Mouse (Mus musculus) gastrocnemius, postnatal 25 days (tissue): ENCODE data around the gene Fam71f1. TPM values are rescaled to one million over a fixed set of nuclear protein-coding genes. Genes with fewer than 3 reads are reported as not detected.
A peak's percentile ranks its signal among the peaks of the same experiment; 100 is the strongest.
"Not testable (repeated sequence)": the region's sequence is repeated elsewhere in the genome, so short reads cannot be mapped to it uniquely, and the experiment has no call there.

Experiments
- DNase-seq: peaks from one replicate; pipeline ENCODE4 v3.0.0; 2022
- total RNA-seq, 2 experiments: library from RNA; stranded (reverse); gene quantifications; 1 replicate in 1 of 2; 2 replicates in 1 of 2; pipeline ENCODE4 v1.2.3; 2021

The Fam71f1 gene
- total RNA-seq, 2 experiments from 2014 or later: not detected

DNA sequence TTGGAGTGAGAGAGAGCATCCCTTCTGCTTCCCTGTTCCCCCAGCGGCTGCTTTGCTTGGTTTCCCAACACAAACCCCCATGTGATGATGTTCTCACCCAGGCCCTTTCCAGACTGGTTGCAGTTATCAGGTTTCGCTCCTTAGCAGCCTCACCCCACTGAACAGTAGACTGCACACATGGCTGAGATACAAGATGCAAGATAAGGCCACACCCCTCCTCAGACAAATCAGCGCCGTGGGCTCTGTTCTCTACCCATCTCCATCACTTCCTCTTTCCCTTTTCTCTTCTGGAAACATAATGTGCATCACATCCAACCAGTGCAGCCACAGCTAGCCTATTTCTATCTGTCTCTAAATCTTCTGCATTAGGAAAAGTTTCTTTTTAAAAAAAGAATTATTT, 10.6 kb downstream of the Fam71f1 start:
- no peak for DNase-seq

GRCm38 (mm10) chr6:29346512-29346911, 27.6 kb downstream of the Fam71f1 start:
- DNase-seq: not testable (repeated sequence)

- DNase-seq: no peak
These were observed 28.2 kb downstream of the Fam71f1 start for GRCm38 (mm10) chr6:29347189-29347588.

GRCm38 (mm10) chr6:29347665-29348370, 28.9 kb downstream of the Fam71f1 start, which contains the start of gene Calu:
Calu (plus strand) TSS chr6:29348069.
- peak; percentile 99 for DNase-seq

DNA sequence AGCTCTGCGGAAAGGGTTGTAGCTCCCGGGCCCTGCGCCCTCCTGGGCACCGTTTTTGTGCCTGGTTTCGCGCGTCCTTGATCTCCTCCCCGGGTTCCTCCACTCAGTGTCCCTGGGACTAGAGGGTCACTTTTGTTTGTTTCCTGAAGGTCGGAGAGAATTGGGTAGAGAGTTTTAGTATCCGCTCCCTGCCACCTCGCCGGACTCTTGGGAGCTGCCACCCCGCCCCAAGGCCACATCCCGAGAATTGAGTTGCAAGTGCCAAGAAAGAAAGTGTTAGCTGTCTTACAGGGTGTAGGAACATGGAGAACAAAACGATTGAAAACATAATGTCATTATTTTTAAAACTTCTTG, 29.4 kb downstream of the Fam71f1 start:
- no peak for DNase-seq

GRCm38 (mm10) chr6:29351613-29352012, 32.7 kb downstream of the Fam71f1 start:
- DNase-seq: no peak

- DNase-seq: no peak
These were observed 33.9 kb downstream of the Fam71f1 start for GRCm38 (mm10) chr6:29352816-29353215.

DNA sequence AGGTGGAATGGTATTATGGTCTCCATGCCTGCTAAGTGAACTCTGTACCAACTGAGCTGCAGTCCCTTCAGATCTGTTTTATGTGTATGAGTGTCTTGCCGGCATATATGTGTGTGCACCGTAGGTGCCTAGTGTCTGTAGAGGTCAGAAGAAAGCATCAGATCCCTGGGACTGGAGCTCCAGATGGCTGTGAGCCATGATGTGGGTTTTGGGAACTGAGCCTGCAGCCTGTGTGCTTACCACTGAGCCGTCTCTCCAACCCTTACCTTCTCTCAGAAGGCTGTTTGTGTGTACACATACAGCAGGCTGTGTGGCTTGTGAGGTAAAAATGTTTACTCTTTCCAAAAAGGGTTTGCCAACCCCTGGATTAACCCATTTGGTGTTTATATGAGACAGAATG, 40.4 kb downstream of the Fam71f1 start:
- DNase-seq: peak; percentile 50

- no peak for DNase-seq
These were observed 41.3 kb downstream of the Fam71f1 start for GRCm38 (mm10) chr6:29360211-29360610.

DNA sequence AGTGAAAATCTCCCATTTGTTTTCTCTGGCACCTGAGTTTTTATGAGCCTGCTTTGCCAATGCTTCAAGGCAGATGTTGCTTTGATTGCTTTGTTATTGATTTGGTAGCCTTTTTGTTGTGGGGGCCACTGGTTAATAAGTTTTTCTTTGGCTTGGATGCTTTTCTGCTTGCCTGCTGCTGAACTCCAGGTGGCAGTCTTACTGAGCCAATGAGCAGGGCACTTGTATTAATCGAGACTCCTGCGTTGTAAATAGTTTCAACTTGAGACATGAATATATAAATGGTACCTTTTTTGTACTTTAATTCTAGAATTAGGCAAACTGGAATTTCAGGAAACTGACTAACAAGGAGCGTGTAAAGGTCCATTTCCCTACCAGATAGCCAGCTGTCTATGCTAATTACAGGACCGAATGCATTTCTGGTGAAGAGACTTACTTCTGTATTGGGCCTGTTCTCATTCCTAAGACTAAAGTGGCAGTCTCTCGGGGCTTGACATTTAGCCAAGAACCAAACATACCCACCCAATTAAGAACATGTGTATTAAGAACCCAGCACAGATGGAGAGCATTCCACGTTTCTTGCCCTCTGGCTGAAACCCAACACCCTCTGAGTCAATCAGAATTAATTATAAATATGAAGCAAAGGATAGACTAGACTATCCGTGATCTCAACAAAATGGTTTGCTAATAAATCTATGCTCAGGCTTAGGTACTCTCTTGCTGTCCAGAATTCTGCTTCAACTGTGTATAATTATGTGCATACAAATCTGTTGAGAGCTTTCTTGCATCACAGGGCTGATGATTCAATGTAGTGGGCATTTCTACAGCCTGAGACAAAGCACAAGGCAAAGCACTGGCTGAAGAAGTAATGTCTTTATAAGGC, 43.5 kb downstream of the Fam71f1 start:
- no peak for DNase-seq

DNA sequence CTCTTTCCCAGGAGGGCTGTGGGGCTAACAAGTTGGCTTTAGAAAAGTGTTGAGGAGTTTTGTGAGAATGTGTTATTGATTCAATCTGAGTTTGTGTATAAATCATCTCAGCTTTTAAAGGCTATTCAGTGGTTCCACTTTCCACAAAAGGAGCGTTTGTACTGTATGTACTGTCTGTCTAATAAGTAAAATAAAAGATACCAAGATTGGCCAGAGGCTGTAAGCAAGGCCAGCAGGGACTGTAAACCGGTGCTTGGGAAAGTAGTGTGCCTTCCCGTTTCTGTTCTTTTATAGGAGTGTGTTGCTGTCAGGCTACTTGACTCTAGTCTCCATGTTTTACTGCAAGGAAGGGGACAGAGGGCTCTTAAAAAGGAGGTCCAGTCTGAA, 44.2 kb downstream of the Fam71f1 start:
- no peak for DNase-seq

DNA sequence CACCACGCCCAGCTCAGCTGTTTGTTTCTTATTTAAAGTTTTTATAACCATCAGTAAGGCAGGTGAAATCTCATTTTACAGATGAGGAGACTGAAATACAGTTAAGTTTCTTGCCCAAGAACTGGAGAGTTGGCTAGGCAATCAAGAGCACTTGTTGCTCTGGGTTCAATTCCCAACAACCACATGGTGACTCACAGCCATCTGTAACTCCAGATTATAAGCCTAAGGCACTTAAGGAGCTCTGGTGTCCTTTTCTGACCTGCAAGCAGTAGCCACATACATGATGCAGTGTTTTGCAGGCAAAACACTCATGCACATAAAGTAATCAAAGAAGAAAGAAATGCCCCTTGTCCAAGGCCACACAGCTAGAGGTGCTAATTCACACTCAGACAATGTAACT, 46.3 kb downstream of the Fam71f1 start:
- DNase-seq: no peak

DNA sequence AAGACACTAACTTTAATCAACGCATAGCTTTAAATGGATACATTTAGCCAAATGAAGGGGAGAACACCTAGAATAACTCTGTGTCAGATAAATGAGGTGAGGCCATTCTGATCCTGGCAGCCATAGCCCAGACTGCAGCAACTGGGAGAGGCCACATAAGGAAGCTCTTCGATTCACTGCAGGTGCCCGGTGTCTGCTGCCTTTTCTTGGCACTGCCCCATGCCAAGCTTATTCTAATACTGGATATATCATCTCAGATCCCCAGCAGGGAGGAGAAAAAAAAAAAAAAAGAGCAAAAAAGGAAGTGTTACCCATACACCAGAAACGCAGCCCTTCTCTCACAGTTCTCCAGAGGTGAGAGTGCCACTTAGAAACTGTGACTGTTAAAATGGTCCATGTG, 58.4 kb downstream of the Fam71f1 start:
- no peak for DNase-seq

GRCm38 (mm10) chr6:29378678-29379077, 59.7 kb downstream of the Fam71f1 start:
- no peak for DNase-seq

DNA sequence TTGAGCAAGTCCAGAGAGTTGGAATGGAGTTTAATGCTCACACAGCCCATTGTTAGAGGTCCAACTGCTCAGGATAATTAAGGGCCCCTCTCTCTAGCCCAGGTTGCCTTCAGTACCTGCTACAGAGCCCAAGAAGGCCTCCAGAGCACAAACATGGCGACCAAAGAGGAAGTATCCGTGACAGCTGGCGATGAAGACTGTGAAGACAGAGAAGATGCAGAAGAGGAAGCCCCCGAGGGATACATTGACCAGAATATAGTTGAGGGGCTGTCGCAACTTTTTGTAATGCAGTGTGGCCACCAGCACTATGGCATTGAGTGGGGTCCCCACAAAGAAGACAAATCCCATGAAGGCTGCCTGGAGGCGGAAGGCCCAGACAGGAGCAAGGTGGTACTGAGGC, 61.0 kb downstream of the Fam71f1 start:
- DNase-seq: no peak

GRCm38 (mm10) chr6:29382442-29382841, 63.5 kb downstream of the Fam71f1 start:
- no peak for DNase-seq

Other genes with a start within 250 kb of the Fam71f1 start
- 10 to 100 TPM; 13.7 to 14.1 TPM for gene Rbm28, start 154.1 kb upstream of the Fam71f1 start, total RNA-seq
- 1 to 10 TPM in 1 of 2 experiments, under 1 TPM in 1; 0.97 to 1.1 TPM for gene Prrt4, start 139.6 kb upstream of the Fam71f1 start, total RNA-seq
- 10 to 100 TPM; 13.6 to 15.5 TPM for gene Impdh1, start 102.8 kb upstream of the Fam71f1 start, total RNA-seq
- gene Hilpda, start 46.7 kb upstream of the Fam71f1 start, total RNA-seq: 1 to 10 TPM; 3.5 to 4.2 TPM
- not detected for gene Fam71f2, start 39.5 kb upstream of the Fam71f1 start, total RNA-seq
- 100 to 1,000 TPM in 1 of 2 experiments, 10 to 100 TPM in 1; 99.7 to 108 TPM for gene Calu, start 28.9 kb downstream of the Fam71f1 start, total RNA-seq
- gene Opn1sw, start 69.3 kb downstream of the Fam71f1 start, total RNA-seq: under 1 TPM; 0.13 to 0.32 TPM
- gene Ccdc136, start 77.2 kb downstream of the Fam71f1 start, total RNA-seq: 10 to 100 TPM in 1 of 2 experiments, 1 to 10 TPM in 1; 8.0 to 14.1 TPM
- 100 to 1,000 TPM; 420 to 954 TPM for gene Flnc, start 114.1 kb downstream of the Fam71f1 start, total RNA-seq
- gene Atp6v1f, start 148.6 kb downstream of the Fam71f1 start, total RNA-seq: 100 to 1,000 TPM in 1 of 2 experiments, 10 to 100 TPM in 1; 90.2 to 102 TPM
- gene Atp6v1fnb, start 152.3 kb downstream of the Fam71f1 start, total RNA-seq: not detected
- gene Kcp, start 188.8 kb downstream of the Fam71f1 start, total RNA-seq: 1 to 10 TPM; 5.1 to 5.7 TPM
- gene Irf5, start 207.5 kb downstream of the Fam71f1 start, total RNA-seq: 1 to 10 TPM; 1.4 to 8.5 TPM